Mouse (Mus musculus) hindbrain, embryonic 14.5 days (tissue): ENCODE results near the gene Gm9495. TPM values are rescaled to one million over a fixed set of nuclear protein-coding genes. Genes with fewer than 3 reads are reported as not detected.
"Not testable (repeated sequence)": the region's sequence is repeated elsewhere in the genome, so short reads cannot be mapped to it uniquely, and the experiment has no call there.

Experiments used
- ATAC-seq: fragments of 200-750 bp; cut with Nextera tagmentation; 2 replicates; pipeline ENCODE4 v1.8.0; 2017; ENCODE audit warnings: moderate number of reproducible peaks, mild to moderate bottlenecking, moderate TSS enrichment, moderate library complexity; ENCODE audit not compliant: low FRiP score
- DNase-seq: peaks from one replicate; pipeline ENCODE4 v3.0.0-alpha.2; 2015; ENCODE audit warnings: low spot score
- H3K27ac ChIP-seq: fragments of 300-500 bp; sonication (generic); 2 replicates; pipeline ENCODE4 v1.5.1; 2014; ENCODE audit warnings: mild to moderate bottlenecking, moderate library complexity
- H3K27me3 ChIP-seq: fragments of 300-500 bp; sonication (generic); 2 replicates; pipeline ENCODE4 v1.6.1; 2014; ENCODE audit warnings: mild to moderate bottlenecking, low read length, mixed read lengths; ENCODE audit not compliant: control insufficient read depth, insufficient read depth
- H3K36me3 ChIP-seq: fragments of 300-500 bp; sonication (generic); replicated peaks from 2 replicates; pipeline ENCODE4 v1.6.1; 2014; ENCODE audit not compliant: control insufficient read depth, insufficient read depth
- H3K4me1 ChIP-seq: fragments of 300-500 bp; sonication (generic); replicated peaks from 2 replicates; pipeline ENCODE4 v1.6.1; 2014; ENCODE audit warnings: antibody characterized with exemption, low read length, mixed read lengths; ENCODE audit not compliant: control insufficient read depth, insufficient read depth
- H3K4me2 ChIP-seq: fragments of 300-500 bp; sonication (generic); replicated peaks from 2 replicates; pipeline ENCODE4 v1.6.1; 2014; ENCODE audit warnings: mild to moderate bottlenecking, moderate library complexity
- H3K4me3 ChIP-seq: fragments of 300-500 bp; sonication (generic); replicated peaks from 2 replicates; pipeline ENCODE4 v1.5.1; 2014; ENCODE audit warnings: mild to moderate bottlenecking, low read length
- H3K9ac ChIP-seq: fragments of 300-500 bp; sonication (generic); 2 replicates; pipeline ENCODE4 v1.6.1; 2014
- H3K9me3 ChIP-seq: fragments of 300-500 bp; sonication (generic); 2 replicates; pipeline ENCODE4 v1.6.1; 2016; ENCODE audit warnings: low read length; ENCODE audit not compliant: control insufficient read depth
- WGBS: fragments of 180-500 bp; shearing (Covaris S2); extraction: QIAGEN DNeasy Blood & Tissue Kit; methylation state at CpG from one replicate; pipeline ENCODE4 v1.1.7; 2014; 5-methylcytosine and 5-hydroxymethylcytosine counted together
- polyA plus RNA-seq: library from polyadenylated mRNA; unstranded; fragments of >200 nt; fragmentation: Nextera tagmentation; extraction: Ambion mirVana; gene quantifications from 2 replicates; pipeline ENCODE4 v1.2.1, GENCODE M21; 2014

Gm9495 gene
- not detected in 2 replicates for polyA plus RNA-seq

- H3K27me3 ChIP-seq, H3K4me3 ChIP-seq, H3K4me2 ChIP-seq, DNase-seq, H3K9ac ChIP-seq, H3K4me1 ChIP-seq, ATAC-seq, H3K27ac ChIP-seq, H3K9me3 ChIP-seq, H3K36me3 ChIP-seq: not testable (repeated sequence)
- WGBS = 96% methylated on average over 1 of the region's 3 CpGs
Measured at GRCm38 (mm10) chr8:69453465-69453864, at the start of gene Gm9495. Gm9495 (minus strand) TSS chr8:69453565.

- DNase-seq = not testable (repeated sequence)
Measured at GRCm38 (mm10) chr8:69474946-69475345, 21.6 kb upstream of the Gm9495 start.

GRCm38 (mm10) chr8:69420018-69420417 is 33.3 kb downstream of the Gm9495 start:
- H3K27ac ChIP-seq, H3K9ac ChIP-seq, H3K36me3 ChIP-seq, DNase-seq, H3K4me2 ChIP-seq, H3K27me3 ChIP-seq, ATAC-seq, H3K4me1 ChIP-seq, H3K9me3 ChIP-seq, H3K4me3 ChIP-seq: not testable (repeated sequence)
- WGBS = 81% methylated on average over 2 of the region's 3 CpGs

More at GRCm38 (mm10) chr8:69474946-69475345, 21.6 kb upstream of the Gm9495 start:
- not testable (repeated sequence) for H3K9me3 ChIP-seq, H3K36me3 ChIP-seq, H3K27me3 ChIP-seq, H3K9ac ChIP-seq, H3K4me2 ChIP-seq, H3K4me3 ChIP-seq, H3K27ac ChIP-seq, ATAC-seq, H3K4me1 ChIP-seq
- WGBS = 90% methylated on average over 2 of the region's 3 CpGs

GRCm38 (mm10) chr8:69414326-69414725 is 39.0 kb downstream of the Gm9495 start:
- ATAC-seq (no peak), DNase-seq (no peak)
- Histone ChIP-seq H3K27me3 (no peaks in the 10 kb centered on the region), H3K4me3 (no peak overlapping the region), H3K4me1 (no peaks in the 10 kb centered on the region), H3K4me2 (no peak overlapping the region), H3K9ac (no peak overlapping the region), H3K27ac (no peak overlapping the region), H3K9me3 (no peaks in the 10 kb centered on the region), H3K36me3 (no peaks in the 10 kb centered on the region)
- 92% methylated on average over 1 of the region's 1 CpGs for WGBS

DNA sequence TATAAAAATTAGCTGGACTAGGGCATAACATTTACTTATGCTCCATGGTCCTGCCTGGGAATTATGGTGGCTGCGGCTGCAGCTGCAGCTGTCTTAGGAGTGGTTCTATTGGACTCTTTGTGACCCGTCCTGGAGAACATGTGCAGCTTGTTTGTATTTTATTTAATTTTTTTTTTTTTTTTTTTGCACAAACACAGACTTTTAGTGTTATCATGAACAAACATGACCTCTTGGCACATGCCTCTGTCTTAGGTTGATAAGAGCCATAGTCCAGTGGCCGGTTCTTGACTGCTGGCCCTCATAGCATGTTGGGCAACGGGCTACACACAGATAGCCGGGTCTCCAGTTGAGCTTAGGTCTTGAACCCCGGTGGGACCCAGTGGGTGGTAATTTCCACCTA is 48.6 kb downstream of the Gm9495 start:
- Histone ChIP-seq H3K36me3 (no peaks in the 10 kb centered on the region), H3K27ac (no peak overlapping the region), H3K4me2 (no peak overlapping the region), H3K9ac (no peak overlapping the region), H3K4me3 (no peak overlapping the region), H3K27me3 (no peaks in the 10 kb centered on the region), H3K4me1 (peaks cover 1% of the 10 kb centered on the region; the same call in 1 of the 2 replicates), H3K9me3 (no peaks in the 10 kb centered on the region)
- 95% methylated on average over 6 of the region's 6 CpGs for WGBS
- ATAC-seq = no peak
- DNase-seq = no peak

- peak overlapping the region; percentile 83 for H3K4me2 ChIP-seq
- DNase-seq = no peak
- peak overlapping the region; percentile 52 for H3K4me3 ChIP-seq
- peaks cover 13% of the 10 kb centered on the region; the same call in 1 of the 2 replicates for H3K4me1 ChIP-seq
- no peaks in the 10 kb centered on the region for H3K27me3 ChIP-seq
- H3K36me3 ChIP-seq = no peaks in the 10 kb centered on the region
- H3K9me3 ChIP-seq = no peaks in the 10 kb centered on the region
- H3K9ac ChIP-seq = peak overlapping the region; percentile 75
- H3K27ac ChIP-seq = no peak overlapping the region
- no peak for ATAC-seq
- WGBS = 77% methylated on average over 4 of the region's 4 CpGs
Measured at GRCm38 (mm10) chr8:69399956-69400443, 53.4 kb downstream of the Gm9495 start.

- DNase-seq = peak; percentile 32
- Histone ChIP-seq H3K36me3 (no peaks in the 10 kb centered on the region), H3K4me3 (peak overlapping the region; percentile 52), H3K27ac (no peak overlapping the region), H3K4me1 (peaks cover 18% of the 10 kb centered on the region), H3K4me2 (peak overlapping the region; percentile 83), H3K9ac (peak overlapping the region; percentile 75), H3K9me3 (no peaks in the 10 kb centered on the region), H3K27me3 (no peaks in the 10 kb centered on the region)
- ATAC-seq = peak; percentile 25; the same call in 1 of the 2 replicates
- 13% methylated on average over 42 of the region's 43 CpGs for WGBS
Measured at GRCm38 (mm10) chr8:69399181-69399955, 54.0 kb downstream of the Gm9495 start.

DNA sequence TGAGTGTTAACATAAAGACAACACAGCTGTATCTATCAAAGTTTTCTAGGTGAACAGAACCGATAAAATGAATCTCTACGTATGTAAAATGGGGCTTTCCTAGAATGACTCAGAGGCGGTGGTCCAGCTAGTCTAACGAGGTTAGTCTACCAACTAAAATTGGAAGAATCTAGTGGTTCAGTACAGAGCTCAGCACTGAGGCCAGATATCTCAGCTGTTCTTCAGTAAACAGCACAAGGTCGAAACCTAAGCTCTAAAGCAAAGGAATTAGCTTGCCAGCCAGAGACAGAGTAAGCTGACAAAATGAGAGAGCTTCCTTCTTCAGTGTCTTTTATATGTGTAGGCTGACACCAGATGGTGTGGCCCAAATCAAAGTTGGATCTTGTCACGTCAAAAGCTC is 57.2 kb downstream of the Gm9495 start:
- WGBS = 85% methylated on average over 6 of the region's 6 CpGs
- DNase-seq (no peak), ATAC-seq (no peak)
- Histone ChIP-seq H3K9me3 (peaks cover 15% of the 10 kb centered on the region), H3K9ac (peak overlapping the region; percentile 82; the same call in 1 of the 2 replicates), H3K36me3 (no peaks in the 10 kb centered on the region), H3K27ac (peak overlapping the region; percentile 94), H3K27me3 (no peaks in the 10 kb centered on the region), H3K4me1 (peaks cover 21% of the 10 kb centered on the region), H3K4me2 (peak overlapping the region; percentile 71), H3K4me3 (peak overlapping the region; percentile 59)

- ATAC-seq (peak; percentile 99), DNase-seq (peak; percentile 95)
- H3K4me3 ChIP-seq = peak overlapping the region; percentile 59
- no peaks in the 10 kb centered on the region for H3K36me3 ChIP-seq
- H3K27me3 ChIP-seq = no peaks in the 10 kb centered on the region
- WGBS = under 1% methylated on average over 26 of the region's 26 CpGs
- peak overlapping the region; percentile 94 for H3K27ac ChIP-seq
- peaks cover 21% of the 10 kb centered on the region for H3K4me1 ChIP-seq
- peak overlapping the region; percentile 71 for H3K4me2 ChIP-seq
- H3K9me3 ChIP-seq = peaks cover 25% of the 10 kb centered on the region
- peak overlapping the region; percentile 82 for H3K9ac ChIP-seq
Measured at GRCm38 (mm10) chr8:69395050-69395789, 58.1 kb downstream of the Gm9495 start.
